Mouse (Mus musculus) cerebellum, adult 2 months (tissue): ENCODE measurements at regions not wholly inside any gene's neighbourhood (a gene's known extent, or its start where the extent isn't known, plus 50 kb on each side); places are given as distances from the start of the nearest gene placed in this dataset.

Source experiments
- CTCF ChIP-seq: fragments of 200-500 bp; IDR thresholded peaks from 2 replicates; pipeline ENCODE4 v1.5.1; 2011; ENCODE audit warnings: low read depth, mild to moderate bottlenecking, control low read depth, low read length, moderate library complexity, borderline replicate concordance; ENCODE audit not compliant: insufficient read depth
- POLR2A ChIP-seq: fragments of 200-500 bp; IDR thresholded peaks from 2 replicates; pipeline ENCODE4 v1.6.1; 2011; ENCODE audit warnings: low read length, control low read depth, borderline replicate concordance; ENCODE audit not compliant: insufficient read depth

DNA sequence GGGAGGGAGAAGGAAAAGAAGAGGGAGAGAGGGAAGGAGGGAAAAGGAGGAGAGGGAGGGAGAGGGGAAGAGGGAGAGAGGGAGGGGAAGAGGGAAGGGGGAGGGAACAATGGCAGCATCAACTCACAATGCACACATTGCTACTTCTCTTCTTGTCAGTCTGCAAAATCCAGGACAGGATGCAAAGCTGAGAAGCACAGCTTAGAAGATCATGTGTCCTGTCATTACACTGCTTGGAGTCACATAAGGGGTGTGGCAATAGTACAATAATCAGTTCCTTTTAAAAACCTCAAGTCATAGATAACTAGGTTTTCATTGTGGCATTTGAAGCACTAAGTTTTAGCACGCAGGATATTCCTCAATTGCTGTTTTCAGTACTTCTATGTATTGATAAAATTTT, 132.2 kb downstream of the Nsun3 start:
- no peak for TF ChIP-seq CTCF
- TF ChIP-seq POLR2A: no peak
